Mouse (Mus musculus) embryonic facial prominence, embryonic 12.5 days (tissue): ENCODE measurements around the gene Zbtb20. TPM values are rescaled to one million over a fixed set of nuclear protein-coding genes. Genes with fewer than 3 reads are reported as not detected.

Experiments used
- ATAC-seq: fragments of 200-750 bp; cut with Nextera tagmentation; 2 replicates; pipeline ENCODE4 v1.8.0; 2017; ENCODE audit not compliant: insufficient number of reproducible peaks, insufficient read depth, low FRiP score, low TSS enrichment
- H3K27ac ChIP-seq: fragments of 300-500 bp; sonication (generic); 2 replicates; pipeline ENCODE4 v1.5.1; 2016; ENCODE audit warnings: mild to moderate bottlenecking
- H3K27me3 ChIP-seq: fragments of 300-500 bp; sonication (generic); 2 replicates; pipeline ENCODE4 v1.6.1; 2016; ENCODE audit warnings: mild to moderate bottlenecking, moderate library complexity
- H3K36me3 ChIP-seq: fragments of 300-500 bp; sonication (generic); 2 replicates; pipeline ENCODE4 v1.6.1; 2016; ENCODE audit warnings: mild to moderate bottlenecking
- H3K4me1 ChIP-seq: fragments of 300-500 bp; sonication (generic); 2 replicates; pipeline ENCODE4 v1.6.1; 2016
- H3K4me2 ChIP-seq: fragments of 300-500 bp; sonication (generic); replicated peaks from 2 replicates; pipeline ENCODE4 v1.6.1; 2016; ENCODE audit warnings: mild to moderate bottlenecking, moderate library complexity
- H3K4me3 ChIP-seq: fragments of 300-500 bp; sonication (generic); 2 replicates; pipeline ENCODE4 v1.5.1; 2016; ENCODE audit warnings: mild to moderate bottlenecking
- H3K9ac ChIP-seq: fragments of 300-500 bp; sonication (generic); 2 replicates; pipeline ENCODE4 v1.6.1; 2016; ENCODE audit warnings: mild to moderate bottlenecking, moderate library complexity
- H3K9me3 ChIP-seq: fragments of 300-500 bp; sonication (generic); 2 replicates; pipeline ENCODE4 v1.6.1; 2016; ENCODE audit warnings: mild to moderate bottlenecking, moderate library complexity
- WGBS: fragments of 180-500 bp; shearing (Covaris S2); methylation state at CpG from one replicate; pipeline ENCODE4 v1.1.7; 2016; 5-methylcytosine and 5-hydroxymethylcytosine counted together
- polyA plus RNA-seq: library from polyadenylated mRNA; unstranded; fragments of >200 nt; fragmentation: Nextera tagmentation; extraction: Ambion mirVana; gene quantifications from 2 replicates; pipeline ENCODE4 v1.2.1, GENCODE M21; 2016

Gene Zbtb20
- polyA plus RNA-seq, 1 experiment from 2014 or later: 25.8 TPM

DNA sequence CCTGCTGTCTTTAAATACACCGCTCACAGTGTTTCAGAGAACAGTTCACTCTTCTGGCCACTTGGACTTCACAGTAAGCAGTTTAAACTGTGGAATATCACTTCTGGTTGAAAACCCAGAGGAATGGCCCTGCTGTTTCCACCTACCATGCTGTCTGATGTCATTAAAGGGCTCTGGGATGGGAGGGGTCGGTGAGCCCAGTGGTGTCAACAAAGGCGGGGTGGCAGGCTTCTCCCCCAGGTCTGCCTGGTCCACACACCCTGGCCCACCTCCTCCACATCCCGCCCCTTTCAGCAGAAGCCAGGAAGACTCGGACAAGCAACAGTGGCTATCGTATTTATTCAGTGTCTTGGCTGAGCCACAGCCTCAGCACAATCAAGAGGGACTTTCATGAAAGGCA is 743.6 kb downstream of the Zbtb20 start:
- H3K27me3 ChIP-seq: no peaks in the 10 kb centered on the region
- H3K36me3 ChIP-seq: no peaks in the 10 kb centered on the region
- peaks cover 14% of the 10 kb centered on the region for H3K4me1 ChIP-seq
- H3K9ac ChIP-seq: no peak overlapping the region
- no peak overlapping the region for H3K27ac ChIP-seq
- H3K4me3 ChIP-seq: no peak overlapping the region
- WGBS: 54% methylated on average over 6 of the region's 6 CpGs
- no peak for ATAC-seq
- no peak overlapping the region for H3K4me2 ChIP-seq
- H3K9me3 ChIP-seq: no peaks in the 10 kb centered on the region

DNA sequence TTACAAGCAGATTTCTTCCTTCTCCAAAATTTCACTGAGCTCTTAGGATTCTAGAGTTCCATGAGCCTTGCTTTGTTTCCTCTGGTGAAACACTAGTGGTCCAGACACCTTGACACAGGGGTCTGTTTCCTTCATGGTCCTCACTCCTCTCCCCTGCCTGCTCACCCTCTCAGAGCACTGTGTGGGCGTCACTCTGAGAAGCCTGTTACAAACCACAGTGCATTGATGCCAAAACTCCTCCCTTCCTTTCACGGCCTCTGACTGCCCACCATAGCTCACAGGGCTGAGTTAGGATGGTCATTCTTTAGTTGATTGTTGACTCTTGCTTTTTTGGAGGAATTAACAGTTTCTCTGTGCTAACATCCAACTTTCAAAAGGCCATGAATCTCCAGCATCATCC is 744.7 kb downstream of the Zbtb20 start:
- H3K9me3 ChIP-seq: no peaks in the 10 kb centered on the region
- H3K27me3 ChIP-seq: no peaks in the 10 kb centered on the region
- 27% methylated on average over 2 of the region's 2 CpGs for WGBS
- peaks cover 17% of the 10 kb centered on the region for H3K4me1 ChIP-seq
- no peak for ATAC-seq
- no peak overlapping the region for H3K4me2 ChIP-seq
- H3K4me3 ChIP-seq: no peak overlapping the region
- H3K9ac ChIP-seq: no peak overlapping the region
- H3K36me3 ChIP-seq: no peaks in the 10 kb centered on the region
- H3K27ac ChIP-seq: no peak overlapping the region

DNA sequence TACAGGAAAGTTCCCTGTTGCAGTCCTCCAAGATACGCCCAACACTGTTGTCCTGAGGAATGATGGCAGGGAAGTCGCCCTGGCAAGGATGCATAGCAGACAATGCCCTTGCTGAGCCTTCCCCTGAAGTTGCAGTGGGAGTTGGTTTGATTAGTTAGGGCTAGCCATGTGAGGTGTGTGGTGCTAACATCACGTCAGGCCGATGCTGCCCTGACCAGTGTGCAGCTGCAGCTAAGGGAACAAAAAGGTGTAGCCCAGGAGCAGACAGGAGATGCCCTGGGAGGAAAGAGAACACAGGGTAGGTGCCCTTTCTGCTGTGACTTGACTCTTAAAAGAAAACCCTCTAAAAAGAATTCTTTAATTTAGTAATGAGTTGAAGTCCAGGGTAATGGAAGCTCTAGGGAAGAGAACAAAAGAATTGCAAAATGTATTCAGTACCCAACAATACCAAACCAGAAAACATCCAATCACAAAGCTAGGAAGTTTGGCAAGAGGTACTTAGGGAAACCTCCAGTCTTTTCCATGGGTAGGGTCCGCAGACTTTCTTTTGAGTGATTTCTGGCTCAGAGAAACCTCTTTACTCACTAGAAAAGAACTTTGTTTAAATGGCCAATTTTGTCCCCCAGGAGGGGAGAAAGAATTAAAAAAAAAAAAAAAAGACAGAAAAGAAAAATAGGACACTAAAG is 747.8 kb downstream of the Zbtb20 start:
- H3K36me3 ChIP-seq: no peaks in the 10 kb centered on the region
- ATAC-seq: no peak
- no peak overlapping the region for H3K4me2 ChIP-seq
- 78% methylated on average over 5 of the region's 5 CpGs for WGBS
- peaks cover 10% of the 10 kb centered on the region for H3K4me1 ChIP-seq
- H3K27ac ChIP-seq: peak overlapping the region; percentile 8; the same call in 1 of the 2 replicates
- H3K27me3 ChIP-seq: no peaks in the 10 kb centered on the region
- H3K9ac ChIP-seq: no peak overlapping the region
- no peak overlapping the region for H3K4me3 ChIP-seq
- H3K9me3 ChIP-seq: no peaks in the 10 kb centered on the region

DNA sequence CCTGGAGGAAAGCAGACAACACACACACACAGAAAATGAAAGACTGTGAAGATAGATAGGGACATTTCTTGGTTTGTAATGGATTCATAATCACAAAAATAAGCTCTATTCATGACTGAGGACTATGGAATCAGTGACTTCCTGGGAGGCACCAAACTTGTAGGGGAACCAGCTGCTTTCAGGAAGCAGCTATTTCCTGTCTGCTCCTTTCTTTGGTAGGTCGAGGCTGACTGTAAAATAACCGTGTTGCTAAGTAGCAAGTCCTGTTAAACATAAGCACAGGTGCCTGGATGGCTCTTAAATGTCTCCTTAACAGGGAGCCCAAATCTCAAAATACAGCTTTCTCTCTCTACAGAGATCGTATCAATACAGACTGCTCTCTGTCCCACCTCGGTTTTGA is 749.2 kb downstream of the Zbtb20 start:
- Histone ChIP-seq H3K27me3 (no peaks in the 10 kb centered on the region), H3K36me3 (no peaks in the 10 kb centered on the region), H3K4me3 (no peak overlapping the region), H3K27ac (no peak overlapping the region), H3K9me3 (no peaks in the 10 kb centered on the region), H3K9ac (no peak overlapping the region), H3K4me2 (no peak overlapping the region), H3K4me1 (peaks cover 10% of the 10 kb centered on the region)
- WGBS: 71% methylated on average over 4 of the region's 4 CpGs
- ATAC-seq: no peak

DNA sequence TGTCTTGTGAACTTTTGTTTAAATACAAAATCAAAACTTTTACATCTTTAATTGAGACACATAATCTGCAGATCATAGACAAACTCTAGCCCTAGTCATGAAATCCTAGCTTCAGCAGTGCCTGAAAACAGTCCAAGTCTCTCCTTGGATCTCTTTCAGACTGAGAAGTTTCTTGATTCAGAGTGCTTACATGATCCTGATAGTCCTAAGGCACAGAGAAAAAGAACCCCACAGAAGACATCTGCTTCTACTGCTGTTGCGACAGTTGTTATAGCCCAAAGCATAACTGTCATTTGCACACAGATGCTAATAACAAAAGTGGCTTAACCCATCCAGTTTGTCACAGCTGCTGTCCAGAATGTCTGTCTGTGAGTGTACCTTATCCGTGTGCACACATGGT is 749.6 kb downstream of the Zbtb20 start:
- no peak for ATAC-seq
- Histone ChIP-seq H3K4me1 (peaks cover 10% of the 10 kb centered on the region), H3K4me3 (no peak overlapping the region), H3K4me2 (no peak overlapping the region), H3K9ac (no peak overlapping the region), H3K9me3 (no peaks in the 10 kb centered on the region), H3K27me3 (no peaks in the 10 kb centered on the region), H3K27ac (no peak overlapping the region), H3K36me3 (no peaks in the 10 kb centered on the region)
- WGBS: 77% methylated on average over 2 of the region's 2 CpGs

DNA sequence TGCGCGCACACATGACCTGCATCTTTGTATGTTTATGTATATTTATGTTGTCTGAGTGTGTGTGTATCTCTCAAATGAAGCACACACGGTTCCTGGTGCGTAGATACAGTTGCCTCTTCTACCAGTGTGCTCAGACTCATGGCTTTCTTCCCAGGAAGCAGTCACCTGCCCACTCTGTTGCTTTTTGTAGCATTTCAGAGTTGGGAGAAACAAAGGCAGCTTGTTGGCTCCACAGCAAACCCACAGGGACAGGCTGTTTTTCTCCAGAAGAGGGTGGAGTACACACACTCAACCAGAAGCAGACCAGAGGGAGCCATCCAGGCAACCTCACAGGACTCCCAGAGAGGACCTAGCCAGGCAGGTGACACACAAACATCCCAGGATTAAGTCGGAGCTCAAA is 750.3 kb downstream of the Zbtb20 start:
- 89% methylated on average over 5 of the region's 5 CpGs for whole genome bisulfite sequencing
- Histone ChIP-seq H3K27ac (no peak overlapping the region), H3K9ac (no peak overlapping the region), H3K27me3 (no peaks in the 10 kb centered on the region), H3K4me3 (no peak overlapping the region), H3K4me1 (peaks cover 10% of the 10 kb centered on the region), H3K4me2 (no peak overlapping the region), H3K36me3 (no peaks in the 10 kb centered on the region), H3K9me3 (no peaks in the 10 kb centered on the region)
- no peak for ATAC-seq

DNA sequence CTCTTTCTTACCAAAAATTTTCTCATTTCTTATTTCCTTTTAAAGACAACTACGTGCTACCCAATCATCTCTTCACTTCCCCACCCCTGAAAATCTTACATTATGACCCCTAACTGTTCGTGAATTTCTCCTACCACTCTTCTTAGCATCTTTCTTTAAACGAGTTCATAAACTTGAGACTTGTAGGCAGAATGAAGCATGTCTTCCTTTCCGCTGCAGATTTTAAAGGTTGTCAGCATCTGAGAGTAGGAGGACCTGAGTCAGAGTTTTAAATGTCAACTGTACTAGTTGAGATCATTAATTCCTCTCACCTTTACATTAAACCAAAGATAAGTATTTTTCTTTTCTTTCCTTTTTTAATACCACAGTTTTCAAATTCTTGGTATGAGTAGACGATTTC is 753.0 kb downstream of the Zbtb20 start:
- H3K27me3 ChIP-seq: no peaks in the 10 kb centered on the region
- H3K4me1 ChIP-seq: peaks cover 10% of the 10 kb centered on the region
- no peak overlapping the region for H3K4me3 ChIP-seq
- H3K4me2 ChIP-seq: no peak overlapping the region
- ATAC-seq: no peak
- H3K36me3 ChIP-seq: no peaks in the 10 kb centered on the region
- H3K9ac ChIP-seq: no peak overlapping the region
- WGBS: 89% methylated on average over 5 of the region's 5 CpGs
- no peaks in the 10 kb centered on the region for H3K9me3 ChIP-seq
- H3K27ac ChIP-seq: no peak overlapping the region

DNA sequence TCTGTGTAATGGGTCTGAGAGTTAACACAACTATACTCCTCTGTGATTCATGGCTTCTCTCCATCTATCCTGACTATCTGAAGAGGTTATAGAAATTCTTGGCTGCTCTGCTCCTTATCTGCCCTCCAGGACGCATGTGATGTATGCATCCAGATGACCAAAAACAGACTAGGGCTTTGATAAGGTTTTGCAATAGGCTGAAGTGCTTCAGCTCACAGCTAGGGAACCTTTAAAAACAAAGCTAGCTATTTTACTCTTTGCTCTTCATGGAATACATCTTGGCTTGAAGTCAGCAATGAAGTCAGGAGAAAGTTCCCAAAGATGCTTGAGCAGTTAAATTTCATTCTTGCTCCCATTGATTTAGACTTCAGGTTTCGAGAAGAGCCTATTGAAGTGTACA is 756.1 kb downstream of the Zbtb20 start:
- Histone ChIP-seq H3K4me1 (no peaks in the 10 kb centered on the region), H3K9me3 (no peaks in the 10 kb centered on the region), H3K27me3 (no peaks in the 10 kb centered on the region), H3K4me2 (no peak overlapping the region), H3K9ac (no peak overlapping the region), H3K4me3 (no peak overlapping the region), H3K36me3 (no peaks in the 10 kb centered on the region), H3K27ac (no peak overlapping the region)
- WGBS: 92% methylated on average over 2 of the region's 2 CpGs
- ATAC-seq: no peak

DNA sequence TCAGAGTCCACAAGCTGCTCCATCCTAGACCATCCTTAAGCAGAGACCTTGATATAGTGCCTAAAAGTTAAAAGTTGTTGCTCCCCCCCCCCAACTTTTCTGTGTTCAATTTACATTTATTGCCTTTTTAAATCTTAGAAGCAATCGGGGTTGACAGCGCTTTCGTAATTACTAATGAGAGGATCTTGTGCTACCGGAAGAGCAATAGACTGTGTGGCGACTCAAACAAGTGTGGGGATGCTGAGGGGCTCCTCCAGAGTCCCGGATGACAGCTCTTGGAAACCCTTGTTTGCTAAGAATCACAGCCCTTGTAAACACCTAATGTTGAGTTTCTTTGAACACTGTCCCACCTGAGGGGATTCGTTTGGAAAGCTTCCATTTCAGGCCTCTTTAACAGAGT is 758.4 kb downstream of the Zbtb20 start:
- H3K4me2 ChIP-seq: no peak overlapping the region
- H3K9ac ChIP-seq: no peak overlapping the region
- 88% methylated on average over 7 of the region's 7 CpGs for WGBS
- no peak overlapping the region for H3K4me3 ChIP-seq
- no peak for ATAC-seq
- H3K27me3 ChIP-seq: no peaks in the 10 kb centered on the region
- H3K27ac ChIP-seq: no peak overlapping the region
- no peaks in the 10 kb centered on the region for H3K36me3 ChIP-seq
- peaks cover 3% of the 10 kb centered on the region; the same call in 1 of the 2 replicates for H3K4me1 ChIP-seq
- no peaks in the 10 kb centered on the region for H3K9me3 ChIP-seq

DNA sequence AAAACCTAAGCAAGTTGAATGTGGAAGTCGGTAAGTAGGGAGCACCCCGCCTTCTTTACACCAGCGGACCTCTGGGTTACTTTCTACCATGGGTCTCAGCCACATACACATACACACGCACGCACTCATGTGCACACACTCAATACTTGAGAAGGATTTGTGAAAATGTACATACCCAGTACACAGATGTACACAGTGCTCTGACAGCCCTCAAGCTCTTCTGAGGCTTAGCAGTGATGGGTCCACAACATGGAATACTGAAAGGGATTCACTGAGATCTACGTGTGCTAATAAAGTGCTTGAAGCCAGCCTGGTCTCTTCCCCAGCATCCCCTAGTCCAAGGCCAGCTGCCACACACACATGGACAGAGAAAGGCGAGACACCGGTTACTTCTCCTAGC is 761.6 kb downstream of the Zbtb20 start:
- no peaks in the 10 kb centered on the region for H3K27me3 ChIP-seq
- no peak overlapping the region for H3K4me2 ChIP-seq
- H3K27ac ChIP-seq: no peak overlapping the region
- ATAC-seq: no peak
- no peaks in the 10 kb centered on the region for H3K36me3 ChIP-seq
- H3K9ac ChIP-seq: no peak overlapping the region
- WGBS: 91% methylated on average over 8 of the region's 8 CpGs
- no peak overlapping the region for H3K4me3 ChIP-seq
- peaks cover 3% of the 10 kb centered on the region; the same call in 1 of the 2 replicates for H3K4me1 ChIP-seq
- no peaks in the 10 kb centered on the region for H3K9me3 ChIP-seq

DNA sequence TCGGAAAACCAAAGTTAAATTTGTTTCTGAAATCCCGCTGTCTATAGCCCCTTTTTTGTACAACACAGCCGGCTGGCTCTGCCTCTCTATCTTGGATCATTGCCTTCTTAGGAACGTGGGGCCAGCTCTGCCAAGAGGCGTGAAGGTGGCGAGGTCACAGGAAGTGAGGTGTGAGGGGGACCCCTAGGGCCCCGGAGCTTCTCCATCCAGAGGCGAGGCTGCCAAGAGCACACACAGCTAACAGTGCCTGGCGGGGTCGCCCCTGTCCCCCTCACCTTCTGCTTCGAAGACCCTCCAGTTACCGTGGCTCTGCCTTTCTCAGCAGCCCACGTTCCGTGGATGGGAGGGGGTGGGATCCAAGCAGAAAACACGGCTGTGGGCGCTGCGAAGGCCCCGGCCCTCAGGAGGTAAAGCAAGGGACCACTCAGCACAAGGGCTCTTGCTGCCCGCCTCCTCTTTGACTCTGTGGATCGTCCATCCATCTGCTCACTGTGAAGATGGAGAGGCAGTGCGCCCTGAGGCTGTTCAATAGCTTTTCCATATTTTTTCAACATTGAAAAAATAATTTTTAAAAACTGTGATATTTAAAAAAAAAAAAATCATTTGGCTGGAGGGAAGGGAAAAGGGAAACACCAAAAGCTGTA is 762.8 kb downstream of the Zbtb20 start:
- 76% methylated on average over 21 of the region's 21 CpGs for WGBS
- Histone ChIP-seq H3K4me3 (no peak overlapping the region), H3K27ac (0 out of 2 replicates have a peak overlapping the region, but pooled peaks have one; percentile 6), H3K9me3 (no peaks in the 10 kb centered on the region), H3K9ac (no peak overlapping the region; the same call in 1 of the 2 replicates), H3K36me3 (no peaks in the 10 kb centered on the region), H3K4me1 (peaks cover 3% of the 10 kb centered on the region; the same call in 1 of the 2 replicates), H3K27me3 (no peaks in the 10 kb centered on the region), H3K4me2 (no peak overlapping the region)
- no peak; the same call in 1 of the 2 replicates for ATAC-seq

DNA sequence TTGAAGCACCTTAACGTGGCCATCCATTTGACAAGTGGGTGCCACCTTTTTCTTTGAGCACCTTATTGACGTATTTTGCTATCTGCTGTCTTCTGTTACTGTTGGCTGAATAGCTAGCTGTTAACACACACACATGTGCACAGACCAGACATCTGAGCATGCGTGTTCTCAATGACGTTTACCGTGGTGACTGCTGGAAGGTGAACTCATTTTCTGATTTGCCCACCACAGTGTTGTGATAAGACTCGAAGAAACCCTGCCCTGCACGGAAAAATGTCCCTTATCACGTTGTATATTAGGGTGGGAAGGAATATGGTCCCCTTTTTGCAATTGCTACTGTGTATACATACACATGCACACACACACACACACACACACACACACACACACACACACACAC is 765.5 kb downstream of the Zbtb20 start:
- H3K9me3 ChIP-seq: no peaks in the 10 kb centered on the region
- no peak overlapping the region for H3K27ac ChIP-seq
- no peaks in the 10 kb centered on the region for H3K27me3 ChIP-seq
- H3K4me3 ChIP-seq: no peak overlapping the region
- H3K36me3 ChIP-seq: no peaks in the 10 kb centered on the region
- no peak for ATAC-seq
- WGBS: 78% methylated on average over 8 of the region's 8 CpGs
- H3K4me2 ChIP-seq: no peak overlapping the region
- H3K4me1 ChIP-seq: peaks cover 3% of the 10 kb centered on the region; the same call in 1 of the 2 replicates
- no peak overlapping the region for H3K9ac ChIP-seq
